Mouse (Mus musculus): ENCODE measurements around the gene Sgcb. TPM values are rescaled to one million over a fixed set of nuclear protein-coding genes. Genes with fewer than 3 reads are reported as not detected.

The Sgcb gene
- total and polyA plus RNA-seq, 2 experiments from 2014 or later: 25.2 to 49.0 TPM

- Histone ChIP-seq H3K9ac (replicated peaks; ENCODE audit: low read depth, low read length) (no peak overlapping the region), H3K4me1 (ENCODE audit: control insufficient read depth, insufficient read depth) (no peaks in the 10 kb centered on the region), H3K27me3 (ENCODE audit: control insufficient read depth, insufficient read depth, low read length) (no peaks in the 10 kb centered on the region), H3K36me3 (replicated peaks; ENCODE audit: control insufficient read depth, insufficient read depth, low read length) (no peaks in the 10 kb centered on the region), H3K4me3 (ENCODE audit: low read depth, low read length) (no peak overlapping the region), H3K27ac (ENCODE audit: low read depth) (no peak overlapping the region), H3K9me3 (replicated peaks; ENCODE audit: control insufficient read depth, low read length) (no peaks in the 10 kb centered on the region), H3K4me2 (ENCODE audit: low read depth, low read length) (no peak overlapping the region)
- ATAC-seq (ENCODE audit: insufficient read depth, low read depth) (no peak), DNase-seq (ENCODE audit: low spot score) (no peak)
- TF ChIP-seq EP300 (IDR thresholded peaks at IDR 0.05; ENCODE audit: low read depth): no peak
- TF ChIP-seq CTCF (IDR thresholded peaks at IDR 0.05; ENCODE audit: low read depth): no peak
- 76% methylated on average over 1 of the region's 1 CpGs for WGBS
These were observed 22.1 kb downstream of the Sgcb start for GRCm38 (mm10) chr5:73625505-73625904.

- no peaks in the 10 kb centered on the region for H3K9me3 ChIP-seq (replicated peaks; ENCODE audit: control insufficient read depth, low read length)
- H3K36me3 ChIP-seq (replicated peaks; ENCODE audit: control insufficient read depth, insufficient read depth, low read length): no peaks in the 10 kb centered on the region
- 60% methylated on average over 1 of the region's 1 CpGs for WGBS
- H3K4me1 ChIP-seq (ENCODE audit: control insufficient read depth, insufficient read depth): no peaks in the 10 kb centered on the region
- no peak for TF ChIP-seq CTCF (IDR thresholded peaks at IDR 0.05; ENCODE audit: low read depth)
- H3K27me3 ChIP-seq (ENCODE audit: control insufficient read depth, insufficient read depth, low read length): no peaks in the 10 kb centered on the region
- H3K4me3 ChIP-seq (ENCODE audit: low read depth, low read length): no peak overlapping the region
- DNase-seq (ENCODE audit: low spot score) (no peak), ATAC-seq (ENCODE audit: insufficient read depth, low read depth) (no peak)
- no peak overlapping the region for H3K4me2 ChIP-seq (ENCODE audit: low read depth, low read length)
- H3K9ac ChIP-seq (replicated peaks; ENCODE audit: low read depth, low read length): no peak overlapping the region
- H3K27ac ChIP-seq (ENCODE audit: low read depth): no peak overlapping the region
These were observed 28.6 kb downstream of the Sgcb start for GRCm38 (mm10) chr5:73618969-73619368.

GRCm38 (mm10) chr5:73615211-73615610 lies 32.4 kb downstream of the Sgcb start:
- Histone ChIP-seq H3K4me2 (ENCODE audit: low read depth, low read length) (no peak overlapping the region), H3K4me1 (ENCODE audit: control insufficient read depth, insufficient read depth) (no peaks in the 10 kb centered on the region), H3K27ac (ENCODE audit: low read depth) (no peak overlapping the region), H3K9me3 (replicated peaks; ENCODE audit: control insufficient read depth, low read length) (0 out of 2 replicates have a peak, but pooled peaks cover under 1% of the 10 kb centered on the region), H3K9ac (replicated peaks; ENCODE audit: low read depth, low read length) (no peak overlapping the region), H3K36me3 (replicated peaks; ENCODE audit: control insufficient read depth, insufficient read depth, low read length) (no peaks in the 10 kb centered on the region), H3K4me3 (ENCODE audit: low read depth, low read length) (no peak overlapping the region), H3K27me3 (ENCODE audit: control insufficient read depth, insufficient read depth, low read length) (no peaks in the 10 kb centered on the region)
- TF ChIP-seq EP300 (IDR thresholded peaks at IDR 0.05; ENCODE audit: low read depth) (no peak), CTCF (IDR thresholded peaks at IDR 0.05; ENCODE audit: low read depth) (no peak)
- ATAC-seq (ENCODE audit: insufficient read depth, low read depth): no peak
- DNase-seq (ENCODE audit: low spot score): no peak
- 65% methylated on average over 7 of the region's 7 CpGs for WGBS

- no peak for ATAC-seq (ENCODE audit: insufficient read depth, low read depth)
- no peak overlapping the region for H3K4me3 ChIP-seq (ENCODE audit: low read depth, low read length)
These were observed 34.3 kb downstream of the Sgcb start for GRCm38 (mm10) chr5:73613296-73613695.

GRCm38 (mm10) chr5:73611071-73611470 lies 36.5 kb downstream of the Sgcb start:
- H3K36me3 ChIP-seq (replicated peaks; ENCODE audit: control insufficient read depth, insufficient read depth, low read length): no peaks in the 10 kb centered on the region
- H3K4me3 ChIP-seq (ENCODE audit: low read depth, low read length): no peak overlapping the region
- H3K4me2 ChIP-seq (ENCODE audit: low read depth, low read length): no peak overlapping the region
- 0 out of 2 replicates have a peak, but pooled peaks cover 5% of the 10 kb centered on the region for H3K9me3 ChIP-seq (replicated peaks; ENCODE audit: control insufficient read depth, low read length)
- DNase-seq (ENCODE audit: low spot score) (no peak), ATAC-seq (ENCODE audit: insufficient read depth, low read depth) (no peak)
- no peak for TF ChIP-seq CTCF (IDR thresholded peaks at IDR 0.05; ENCODE audit: low read depth)
- TF ChIP-seq EP300 (IDR thresholded peaks at IDR 0.05; ENCODE audit: low read depth): no peak
- no peaks in the 10 kb centered on the region for H3K27me3 ChIP-seq (ENCODE audit: control insufficient read depth, insufficient read depth, low read length)
- H3K27ac ChIP-seq (ENCODE audit: low read depth): no peak overlapping the region
- no peak overlapping the region for H3K9ac ChIP-seq (replicated peaks; ENCODE audit: low read depth, low read length)
- H3K4me1 ChIP-seq (ENCODE audit: control insufficient read depth, insufficient read depth): no peaks in the 10 kb centered on the region
- 91% methylated on average over 4 of the region's 4 CpGs for WGBS

More at GRCm38 (mm10) chr5:73613296-73613695, 34.3 kb downstream of the Sgcb start:
- 0 out of 2 replicates have a peak, but pooled peaks cover 5% of the 10 kb centered on the region for H3K9me3 ChIP-seq (replicated peaks; ENCODE audit: control insufficient read depth, low read length)
- no peaks in the 10 kb centered on the region for H3K4me1 ChIP-seq (ENCODE audit: control insufficient read depth, insufficient read depth)
- WGBS: 82% methylated on average over 8 of the region's 8 CpGs
- H3K4me2 ChIP-seq (ENCODE audit: low read depth, low read length): no peak overlapping the region
- no peaks in the 10 kb centered on the region for H3K27me3 ChIP-seq (ENCODE audit: control insufficient read depth, insufficient read depth, low read length)
- DNase-seq (ENCODE audit: low spot score): no peak
- H3K36me3 ChIP-seq (replicated peaks; ENCODE audit: control insufficient read depth, insufficient read depth, low read length): no peaks in the 10 kb centered on the region
- H3K9ac ChIP-seq (replicated peaks; ENCODE audit: low read depth, low read length): no peak overlapping the region
- no peak overlapping the region for H3K27ac ChIP-seq (ENCODE audit: low read depth)
- no peak for TF ChIP-seq EP300 (IDR thresholded peaks at IDR 0.05; ENCODE audit: low read depth)
- TF ChIP-seq CTCF (IDR thresholded peaks at IDR 0.05; ENCODE audit: low read depth): no peak

GRCm38 (mm10) chr5:73604964-73605363 lies 42.6 kb downstream of the Sgcb start:
- H3K4me1 ChIP-seq (ENCODE audit: control insufficient read depth, insufficient read depth): no peaks in the 10 kb centered on the region
- WGBS: 84% methylated on average over 6 of the region's 6 CpGs
- H3K27ac ChIP-seq (ENCODE audit: low read depth): no peak overlapping the region
- H3K9ac ChIP-seq (replicated peaks; ENCODE audit: low read depth, low read length): no peak overlapping the region
- DNase-seq (ENCODE audit: low spot score) (no peak), ATAC-seq (ENCODE audit: insufficient read depth, low read depth) (no peak)
- no peaks in the 10 kb centered on the region for H3K27me3 ChIP-seq (ENCODE audit: control insufficient read depth, insufficient read depth, low read length)
- TF ChIP-seq EP300 (IDR thresholded peaks at IDR 0.05; ENCODE audit: low read depth) (no peak), CTCF (IDR thresholded peaks at IDR 0.05; ENCODE audit: low read depth) (no peak)
- H3K9me3 ChIP-seq (replicated peaks; ENCODE audit: control insufficient read depth, low read length): 0 out of 2 replicates have a peak, but pooled peaks cover 2% of the 10 kb centered on the region
- H3K4me2 ChIP-seq (ENCODE audit: low read depth, low read length): no peak overlapping the region
- H3K4me3 ChIP-seq (ENCODE audit: low read depth, low read length): no peak overlapping the region
- H3K36me3 ChIP-seq (replicated peaks; ENCODE audit: control insufficient read depth, insufficient read depth, low read length): no peaks in the 10 kb centered on the region

Measured in heart, postnatal 0 days (tissue).